Mouse (Mus musculus) CH12.LX (cell line): ENCODE results near the gene Rpl21. TPM values are rescaled to one million over a fixed set of nuclear protein-coding genes. Genes with fewer than 3 reads are reported as not detected.

ENCODE experiments used
- DNase-seq: peaks from one replicate; pipeline ENCODE4 v3.0.0-alpha.2; 2013; ENCODE audit errors: extremely low read depth
- H3K27ac ChIP-seq: 2 replicates; pipeline ENCODE4 v1.5.1; 2012; ENCODE audit warnings: low read depth, mild to moderate bottlenecking, control low read depth, moderate library complexity; ENCODE audit not compliant: insufficient read depth
- H3K27me3 ChIP-seq: replicated peaks from 2 replicates; pipeline ENCODE3; 2012; ENCODE audit warnings: inconsistent platforms
- H3K36me3 ChIP-seq, 2 experiments: replicated peaks in 1 of 2; 2 replicates each; pipeline versions ENCODE3 to v1.6.1; 2012; ENCODE audit warnings: inconsistent platforms in 1 of 2, low read length in 1 of 2, mild to moderate bottlenecking in 1 of 2, mixed read lengths in 1 of 2, moderate library complexity in 1 of 2; ENCODE audit not compliant: control insufficient read depth in 1 of 2, insufficient read depth in 1 of 2
- H3K4me1 ChIP-seq, 2 experiments: 2 replicates each; pipeline ENCODE4 v1.6.1; 2012; ENCODE audit warnings: inconsistent platforms in 1 of 2, moderate library complexity in 1 of 2; ENCODE audit not compliant: insufficient read depth in 2 of 2, control insufficient read depth in 1 of 2
- H3K4me2 ChIP-seq: 2 replicates; pipeline ENCODE4 v1.6.1; 2012; ENCODE audit warnings: low read depth, mild to moderate bottlenecking, control low read depth; ENCODE audit not compliant: poor library complexity, insufficient read depth, severe bottlenecking
- H3K4me3 ChIP-seq, 3 experiments: fragments of 150-350 bp in 1 of 3; sonication (generic) in 1 of 3; replicated peaks in 1 of 3; 2 replicates each; pipeline versions ENCODE3 to v1.5.1; 2011 to 2012; ENCODE audit warnings: low read depth in 2 of 3, low read length in 2 of 3, mild to moderate bottlenecking in 2 of 3, moderate library complexity in 2 of 3, control low read depth in 1 of 3, improper control_type of control experiment in 1 of 3, inconsistent platforms in 1 of 3, mixed read lengths in 1 of 3; ENCODE audit not compliant: poor library complexity in 1 of 3
- H3K79me2 ChIP-seq: replicated peaks from 2 replicates; pipeline ENCODE4 v1.6.1; 2012; ENCODE audit warnings: mild to moderate bottlenecking, moderate library complexity; ENCODE audit not compliant: control insufficient read depth, poor library complexity, insufficient read depth, severe bottlenecking; ENCODE audit errors: extremely low read depth
- H3K9ac ChIP-seq: 2 replicates; pipeline ENCODE4 v1.6.1; 2012; ENCODE audit warnings: low read depth, mild to moderate bottlenecking, control low read depth, moderate library complexity; ENCODE audit not compliant: insufficient read depth
- H3K9me3 ChIP-seq: replicated peaks from 2 replicates; pipeline ENCODE3; 2012; ENCODE audit warnings: low read length, inconsistent platforms, mixed read lengths
- BHLHE40 ChIP-seq: IDR thresholded peaks from 2 replicates; pipeline ENCODE4 v1.6.1; 2011; ENCODE audit warnings: mild to moderate bottlenecking, low read depth, low read length, improper control_type of control experiment
- E2F4 ChIP-seq: IDR thresholded peaks from 2 replicates; pipeline ENCODE4 v1.6.1; 2011; ENCODE audit warnings: low read depth, low read length, improper control_type of control experiment; ENCODE audit not compliant: insufficient replicate concordance
- ELF1 ChIP-seq: IDR thresholded peaks from 2 replicates; pipeline ENCODE4 v1.6.1; 2014; ENCODE audit warnings: low read depth, mild to moderate bottlenecking, inconsistent platforms, low read length, improper control_type of control experiment
- EP300 ChIP-seq: IDR thresholded peaks from 2 replicates; pipeline ENCODE4 v1.6.1; 2011; ENCODE audit warnings: low read length, improper control_type of control experiment
- GABPA ChIP-seq: IDR thresholded peaks from 2 replicates; pipeline ENCODE4 v1.6.1; 2012; ENCODE audit warnings: low read depth, low read length, improper control_type of control experiment, inconsistent platforms; ENCODE audit not compliant: insufficient replicate concordance
- IRF4 ChIP-seq: IDR thresholded peaks from 2 replicates; pipeline ENCODE4 v1.6.1; 2014; ENCODE audit warnings: low read depth, mild to moderate bottlenecking, inconsistent platforms, low read length, improper control_type of control experiment
- JUND ChIP-seq: conservative IDR thresholded peaks from 2 replicates; pipeline ENCODE4 v1.6.1; 2011; ENCODE audit warnings: low read depth, low read length, improper control_type of control experiment
- KAT2A ChIP-seq: IDR thresholded peaks from 2 replicates; pipeline ENCODE4 v1.6.1; 2012; ENCODE audit warnings: low read length, improper control_type of control experiment, inconsistent platforms; ENCODE audit not compliant: insufficient replicate concordance
- MAFK ChIP-seq: IDR thresholded peaks from 2 replicates; pipeline ENCODE4 v1.6.1; 2011; ENCODE audit warnings: low read length, improper control_type of control experiment; ENCODE audit not compliant: insufficient replicate concordance
- MAX ChIP-seq: IDR thresholded peaks from 2 replicates; pipeline ENCODE4 v1.6.1; 2011; ENCODE audit warnings: low read length, improper control_type of control experiment
- MAZ ChIP-seq: IDR thresholded peaks from 2 replicates; pipeline ENCODE4 v1.6.1; 2012; ENCODE audit warnings: low read depth, mild to moderate bottlenecking, inconsistent platforms, low read length, improper control_type of control experiment, moderate library complexity
- MEF2A ChIP-seq: IDR thresholded peaks from 2 replicates; pipeline ENCODE4 v1.6.1; 2014; ENCODE audit warnings: low read depth, mild to moderate bottlenecking, inconsistent platforms, low read length, improper control_type of control experiment, borderline replicate concordance
- MXI1 ChIP-seq: IDR thresholded peaks from 2 replicates; pipeline ENCODE4 v1.6.1; 2011; ENCODE audit warnings: mild to moderate bottlenecking, low read depth, low read length, improper control_type of control experiment
- NELFE ChIP-seq: IDR thresholded peaks from 2 replicates; pipeline ENCODE4 v1.6.1; 2011; ENCODE audit warnings: low read depth, low read length, improper control_type of control experiment
- PAX5 ChIP-seq: IDR thresholded peaks from 2 replicates; pipeline ENCODE4 v1.6.1; 2012; ENCODE audit warnings: low read length, inconsistent platforms, mixed read lengths
- POLR2A ChIP-seq: IDR thresholded peaks from 2 replicates; pipeline ENCODE4 v1.6.1; 2011; ENCODE audit warnings: low read depth, mild to moderate bottlenecking, improper control_type of control experiment, low read length
- POLR2AphosphoS2 ChIP-seq: IDR thresholded peaks from 2 replicates; pipeline ENCODE4 v1.6.1; 2011; ENCODE audit warnings: low read depth, low read length, improper control_type of control experiment
- RAD21 ChIP-seq: IDR thresholded peaks from 2 replicates; pipeline ENCODE4 v1.6.1; 2011; ENCODE audit warnings: low read depth, mild to moderate bottlenecking, low read length, improper control_type of control experiment, moderate library complexity
- SMC3 ChIP-seq: IDR thresholded peaks from 2 replicates; pipeline ENCODE4 v1.6.1; 2011; ENCODE audit warnings: low read depth, low read length, improper control_type of control experiment
- USF1 ChIP-seq: IDR thresholded peaks from 2 replicates; pipeline ENCODE4 v1.6.1; 2014; ENCODE audit warnings: low read depth, mild to moderate bottlenecking, inconsistent platforms, low read length, improper control_type of control experiment
- ZNF384 ChIP-seq: IDR thresholded peaks from 2 replicates; pipeline ENCODE4 v1.6.1; 2012; ENCODE audit warnings: low read depth, low read length, improper control_type of control experiment, inconsistent platforms
- dilution Hi-C: fragments of 300-500 bp; cut with MboI; formaldehyde crosslinking; loops from 2 replicates; pipeline ENCODE4 v1.14.3; 2020; ENCODE audit warnings: low sequenced_read_pairs; ENCODE audit not compliant: extremely low pct_unique_long_range_greater_than_20kb, extremely low pct_ligation_motif_present
- in situ Hi-C: fragments of 300-500 bp; cut with MboI; formaldehyde crosslinking; loops from 3 replicates; pipeline ENCODE4 v1.14.3; 2019; ENCODE audit warnings: low sequenced_read_pairs, low pct_ligation_motif_present, low pct_unique_long_range_greater_than_20kb, mixed read lengths
- polyA plus RNA-seq: library from polyadenylated mRNA; unstranded; fragments of >175 nt; gene quantifications from 2 replicates; pipeline ENCODE4 v1.2.1, GENCODE M21; 2012; ENCODE audit warnings: low read depth; ENCODE audit not compliant: insufficient read length
- total RNA-seq, 2 experiments: library from RNA; depleted of rRNA; stranded (reverse); fragments of 300-350 nt in 1 of 2; fragments of >200 nt in 1 of 2; gene quantifications; 2 replicates each; pipeline ENCODE4 v1.2.3; 2012 to 2014

Rpl21 gene
- total and polyA plus RNA-seq, 3 experiments: 300 to 1,240 (median 716) TPM

- TF ChIP-seq EP300 (no peak), POLR2AphosphoS2 (peak; percentile 2; the same call in 1 of the 2 replicates), MAFK (no peak), BHLHE40 (no peak)
- no peak overlapping the region for H3K4me3 ChIP-seq
- H3K4me2 ChIP-seq: no peak overlapping the region
- DNase-seq: no peak
- no peak overlapping the region for H3K9ac ChIP-seq
- dilution Hi-C loops: no loop called here
- peaks cover 38 to 52% of the 10 kb centered on the region in 2 experiments for H3K36me3 ChIP-seq
- H3K4me1 ChIP-seq: peaks cover 0 to 19% of the 10 kb centered on the region in 2 experiments; a peak in 3 of 4 replicates
- in situ Hi-C loops: no loop called here
- no peak overlapping the region for H3K27ac ChIP-seq
- H3K9me3 ChIP-seq: peaks cover under 1% of the 10 kb centered on the region
- H3K27me3 ChIP-seq: no peaks in the 10 kb centered on the region
- H3K79me2 ChIP-seq: peaks cover 2% of the 10 kb centered on the region
Measured at GRCm38 (mm10) chr5:146839760-146840159, 7.1 kb downstream of the Rpl21 start.

GRCm38 (mm10) chr5:146840422-146840821 is 7.7 kb downstream of the Rpl21 start:
- H3K4me1 ChIP-seq: peaks cover 0 to 13% of the 10 kb centered on the region in 2 experiments; a peak in 2 of 4 replicates
- TF ChIP-seq ELF1 (no peak), MAX (no peak), MAFK (no peak), USF1 (no peak), MXI1 (no peak), PAX5 (no peak), JUND (no peak), NELFE (no peak), SMC3 (no peak)
- H3K27ac ChIP-seq: no peak overlapping the region
- no peak for DNase-seq
- dilution Hi-C loops (no loop called here), in situ Hi-C loops (no loop called here)
- H3K79me2 ChIP-seq: peaks cover 2% of the 10 kb centered on the region
- no peak overlapping the region for H3K9ac ChIP-seq
- no peak overlapping the region for H3K4me2 ChIP-seq
- peaks cover 31 to 46% of the 10 kb centered on the region in 2 experiments for H3K36me3 ChIP-seq
- H3K9me3 ChIP-seq: peaks cover 2% of the 10 kb centered on the region
- no peaks in the 10 kb centered on the region for H3K27me3 ChIP-seq
- no peak overlapping the region for H3K4me3 ChIP-seq

DNA sequence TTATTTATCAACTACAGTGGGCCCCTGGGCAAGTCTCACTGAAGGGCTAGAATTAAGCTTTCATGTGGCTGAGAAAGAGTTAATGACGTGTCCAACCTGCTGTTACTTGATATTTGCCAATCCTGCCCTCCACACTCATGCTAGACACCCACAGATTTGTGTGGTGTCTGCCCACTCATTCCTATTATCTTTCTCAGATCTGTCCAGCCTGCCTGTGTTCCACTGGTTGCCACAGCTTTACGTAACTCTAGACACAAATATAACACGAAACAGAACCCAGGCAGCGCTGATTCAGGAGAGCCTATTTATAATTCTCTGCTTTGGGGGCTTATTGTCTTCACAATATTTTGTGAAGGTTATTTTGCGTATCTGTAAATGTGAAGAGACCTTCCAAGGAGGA is 8.6 kb downstream of the Rpl21 start:
- Histone ChIP-seq H3K27me3 (no peaks in the 10 kb centered on the region), H3K79me2 (no peaks in the 10 kb centered on the region; the same call in none of the 2 replicates), H3K9ac (no peak overlapping the region), H3K27ac (no peak overlapping the region), H3K36me3 (peaks cover 23 to 37% of the 10 kb centered on the region in 2 experiments), H3K4me1 (peaks cover 0 to 5% of the 10 kb centered on the region in 2 experiments; a peak in 1 of 4 replicates), H3K4me2 (no peak overlapping the region), H3K4me3 (no peak overlapping the region), H3K9me3 (peaks cover 2% of the 10 kb centered on the region)
- in situ Hi-C loops: no loop called here
- DNase-seq: no peak
- dilution Hi-C loops: no loop called here
- TF ChIP-seq ELF1 (no peak), PAX5 (no peak), GABPA (no peak), ZNF384 (no peak), BHLHE40 (no peak), IRF4 (no peak), MEF2A (no peak), POLR2A (no peak), KAT2A (no peak), RAD21 (no peak), MAFK (no peak), E2F4 (no peak), NELFE (no peak), MAZ (no peak)
